Mouse (Mus musculus): ENCODE measurements around the gene Pls1.

GRCm38 (mm10) chr9:95763218-95763617 lies 81.9 kb downstream of the Pls1 start:
- TF ChIP-seq CTCF (IDR thresholded peaks at IDR 0.05; ENCODE audit: insufficient read depth, low read depth, low read length) (no peak), POLR2A (IDR thresholded peaks at IDR 0.05; ENCODE audit: insufficient read depth, low read depth, low read length) (no peak)

Measured in olfactory bulb, adult 2 months (tissue).